Mouse (Mus musculus) liver, postnatal 0 days (tissue): ENCODE data around the gene Mettl24. TPM values are rescaled to one million over a fixed set of nuclear protein-coding genes. Genes with fewer than 3 reads are reported as not detected.

Experiments used
- ATAC-seq: fragments of 200-750 bp; cut with Nextera tagmentation; 2 replicates; pipeline ENCODE4 v1.8.0; 2017; ENCODE audit warnings: mild to moderate bottlenecking, moderate library complexity
- DNase-seq: peaks from one replicate; pipeline ENCODE4 v3.0.0-alpha.2; 2016
- H3K27ac ChIP-seq: fragments of 300-500 bp; sonication (generic); 2 replicates; pipeline ENCODE4 v1.5.1; 2014; ENCODE audit warnings: antibody characterized with exemption, moderate library complexity, mild to moderate bottlenecking, low read depth
- H3K27me3 ChIP-seq: fragments of 300-500 bp; sonication (generic); 2 replicates; pipeline ENCODE4 v1.6.1; 2014; ENCODE audit warnings: low read length, control low read depth, mixed read lengths; ENCODE audit not compliant: insufficient read depth
- H3K36me3 ChIP-seq: fragments of 300-500 bp; sonication (generic); replicated peaks from 2 replicates; pipeline ENCODE4 v1.6.1; 2014; ENCODE audit warnings: mild to moderate bottlenecking, control low read depth, low read length, moderate library complexity, mixed read lengths; ENCODE audit not compliant: insufficient read depth
- H3K4me1 ChIP-seq: fragments of 300-500 bp; sonication (generic); 2 replicates; pipeline ENCODE4 v1.6.1; 2014; ENCODE audit warnings: antibody characterized with exemption, mild to moderate bottlenecking, control low read depth; ENCODE audit not compliant: insufficient read depth
- H3K4me2 ChIP-seq: fragments of 300-500 bp; sonication (generic); 2 replicates; pipeline ENCODE4 v1.6.1; 2014; ENCODE audit warnings: low read depth, mild to moderate bottlenecking, low read length, moderate library complexity, mixed read lengths
- H3K4me3 ChIP-seq: fragments of 300-500 bp; sonication (generic); 2 replicates; pipeline ENCODE4 v1.5.1; 2014; ENCODE audit warnings: low read depth, low read length
- H3K9ac ChIP-seq: fragments of 300-500 bp; sonication (generic); replicated peaks from 2 replicates; pipeline ENCODE4 v1.6.1; 2014; ENCODE audit warnings: mild to moderate bottlenecking, moderate library complexity
- H3K9me3 ChIP-seq: fragments of 300-500 bp; sonication (generic); 2 replicates; pipeline ENCODE4 v1.6.1; 2016; ENCODE audit warnings: mild to moderate bottlenecking, control low read depth, low read length, mixed read lengths
- CTCF ChIP-seq: sonication (generic); IDR thresholded peaks from 2 replicates; pipeline ENCODE4 v1.5.1; 2016; ENCODE audit warnings: antibody characterized with exemption, low read depth
- EP300 ChIP-seq: IDR thresholded peaks from 2 replicates; pipeline ENCODE4 v1.6.1; 2016; ENCODE audit warnings: antibody characterized with exemption, low read depth, mild to moderate bottlenecking
- WGBS: fragments of 180-500 bp; shearing (Covaris S2); extraction: QIAGEN DNeasy Blood & Tissue Kit; methylation state at CpG from one replicate; pipeline ENCODE4 v1.1.7; 2014; ENCODE audit not compliant: insufficient replicate concordance; 5-methylcytosine and 5-hydroxymethylcytosine counted together
- polyA plus RNA-seq: library from polyadenylated mRNA; unstranded; fragments of >200 nt; fragmentation: Nextera tagmentation; extraction: Ambion mirVana; gene quantifications from 2 replicates; pipeline ENCODE4 v1.2.1, GENCODE M21; 2015

Mettl24 gene
- polyA plus RNA-seq, 1 experiment from 2014 or later, result 0.45 TPM

- TF ChIP-seq EP300, result no peak
- no peak for TF ChIP-seq CTCF
- ATAC-seq, result no peak
- 77% methylated on average over 1 of the region's 1 CpGs for WGBS
- no peak overlapping the region for H3K4me2 ChIP-seq
- H3K9ac ChIP-seq, result no peak overlapping the region
- H3K27me3 ChIP-seq, result no peaks in the 10 kb centered on the region
- H3K4me1 ChIP-seq, result no peaks in the 10 kb centered on the region
- no peak overlapping the region for H3K4me3 ChIP-seq
- DNase-seq, result no peak
- no peaks in the 10 kb centered on the region for H3K36me3 ChIP-seq
- no peaks in the 10 kb centered on the region for H3K9me3 ChIP-seq
- H3K27ac ChIP-seq, result no peak overlapping the region
These were observed 16.1 kb upstream of the Mettl24 start for GRCm38 (mm10) chr10:40666943-40667342.

- Histone ChIP-seq H3K9ac (no peak overlapping the region), H3K27me3 (no peaks in the 10 kb centered on the region), H3K4me3 (no peak overlapping the region), H3K4me1 (no peaks in the 10 kb centered on the region), H3K27ac (no peak overlapping the region), H3K4me2 (no peak overlapping the region), H3K9me3 (no peaks in the 10 kb centered on the region), H3K36me3 (no peaks in the 10 kb centered on the region)
- DNase-seq (no peak), ATAC-seq (no peak)
- no peak for TF ChIP-seq CTCF
- no peak for TF ChIP-seq EP300
These were observed 14.4 kb upstream of the Mettl24 start for GRCm38 (mm10) chr10:40668640-40669039.

- Histone ChIP-seq H3K27ac (no peak overlapping the region), H3K4me3 (no peak overlapping the region), H3K36me3 (no peaks in the 10 kb centered on the region), H3K9me3 (no peaks in the 10 kb centered on the region), H3K4me1 (no peaks in the 10 kb centered on the region), H3K27me3 (0 out of 2 replicates have a peak, but pooled peaks cover 3% of the 10 kb centered on the region), H3K4me2 (no peak overlapping the region), H3K9ac (no peak overlapping the region)
- DNase-seq (no peak), ATAC-seq (no peak)
- no peak for TF ChIP-seq CTCF
- TF ChIP-seq EP300, result no peak
- 62% methylated on average over 8 of the region's 8 CpGs for WGBS
These were observed 10.3 kb upstream of the Mettl24 start for GRCm38 (mm10) chr10:40672587-40673296.

GRCm38 (mm10) chr10:40673297-40673665 is 9.8 kb upstream of the Mettl24 start:
- Histone ChIP-seq H3K9ac (no peak overlapping the region), H3K4me3 (no peak overlapping the region), H3K27ac (no peak overlapping the region), H3K4me2 (no peak overlapping the region), H3K27me3 (0 out of 2 replicates have a peak, but pooled peaks cover 3% of the 10 kb centered on the region), H3K4me1 (no peaks in the 10 kb centered on the region), H3K9me3 (no peaks in the 10 kb centered on the region), H3K36me3 (no peaks in the 10 kb centered on the region)
- TF ChIP-seq EP300 (no peak), CTCF (no peak)
- ATAC-seq (no peak), DNase-seq (no peak)
- WGBS, result 58% methylated on average over 7 of the region's 7 CpGs

GRCm38 (mm10) chr10:40674151-40674550 is 8.9 kb upstream of the Mettl24 start:
- ATAC-seq, result no peak
- Histone ChIP-seq H3K4me3 (no peak overlapping the region), H3K36me3 (no peaks in the 10 kb centered on the region), H3K4me2 (peak overlapping the region; percentile 13; the same call in 1 of the 2 replicates), H3K9me3 (no peaks in the 10 kb centered on the region), H3K27ac (no peak overlapping the region), H3K4me1 (no peaks in the 10 kb centered on the region), H3K9ac (no peak overlapping the region), H3K27me3 (0 out of 2 replicates have a peak, but pooled peaks cover 3% of the 10 kb centered on the region)
- DNase-seq, result no peak
- 11% methylated on average over 13 of the region's 13 CpGs for WGBS
- TF ChIP-seq EP300 (no peak), CTCF (no peak)

- Histone ChIP-seq H3K4me3 (no peak overlapping the region), H3K27ac (no peak overlapping the region), H3K36me3 (no peaks in the 10 kb centered on the region), H3K4me1 (no peaks in the 10 kb centered on the region), H3K9me3 (no peaks in the 10 kb centered on the region), H3K9ac (no peak overlapping the region), H3K4me2 (no peak overlapping the region), H3K27me3 (peaks cover 6% of the 10 kb centered on the region; the same call in 1 of the 2 replicates)
- no peak for ATAC-seq
- DNase-seq, result no peak
- 46% methylated on average over 7 of the region's 7 CpGs for WGBS
- TF ChIP-seq EP300, result no peak
- no peak for TF ChIP-seq CTCF
These were observed 7.2 kb upstream of the Mettl24 start for GRCm38 (mm10) chr10:40675921-40676320.
